Mouse (Mus musculus): ENCODE data around the gene Serpinb9c. TPM values are rescaled to one million over a fixed set of nuclear protein-coding genes. Genes with fewer than 3 reads are reported as not detected.
A peak's percentile ranks its signal among the peaks of the same experiment; 100 is the strongest.
"Not testable (repeated sequence)": the region's sequence is repeated elsewhere in the genome, so short reads cannot be mapped to it uniquely, and the experiment has no call there.

Gene Serpinb9c
- polyA plus RNA-seq (2015; fragmentation: Nextera tagmentation; extraction: Ambion mirVana), result not detected in 2 replicates

DNA sequence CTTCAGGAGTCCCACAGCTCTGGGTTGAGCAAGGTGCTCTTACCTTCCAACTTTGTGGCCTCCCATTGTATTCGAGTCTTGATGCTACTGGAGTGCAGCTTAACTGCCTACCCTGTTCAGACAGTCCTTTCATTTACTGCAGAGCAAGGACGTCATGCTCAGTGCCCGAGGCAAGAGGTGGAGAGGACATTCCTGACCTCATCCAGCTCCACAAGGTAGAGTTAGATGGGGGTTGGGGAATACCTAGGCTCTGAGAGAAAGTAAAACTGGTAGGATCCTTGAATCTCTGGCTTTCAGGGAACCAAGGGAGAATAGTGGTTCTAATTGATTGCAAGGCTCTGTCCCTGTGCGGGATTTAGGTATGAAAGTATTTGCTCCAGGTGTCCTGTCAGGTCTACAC is at the start of gene Serpinb9c:
Gene Serpinb9c, minus strand, starts transcription at position 101 of the 400 bp plus-strand sequence.
- 57% methylated on average over 4 of the region's 4 CpGs for WGBS (ENCODE audit: insufficient replicate concordance)
- no peaks in the 10 kb centered on the region for H3K4me1 ChIP-seq (ENCODE audit: insufficient read depth)
- no peak for DNase-seq

GRCm38 (mm10) chr13:33199740-33200139 is 40.2 kb upstream of the Serpinb9c start:
- Histone ChIP-seq H3K4me3 (ENCODE audit: low read depth, low read length) (no peak overlapping the region), H3K36me3 (replicated peaks; ENCODE audit: insufficient read depth, low read length) (no peaks in the 10 kb centered on the region), H3K9ac (replicated peaks) (no peak overlapping the region), H3K27ac (ENCODE audit: low read depth) (no peak overlapping the region), H3K4me2 (ENCODE audit: low read depth, low read length) (no peak overlapping the region), H3K9me3 (ENCODE audit: low read length) (no peaks in the 10 kb centered on the region), H3K27me3 (ENCODE audit: insufficient read depth, low read length) (no peaks in the 10 kb centered on the region), H3K4me1 (ENCODE audit: insufficient read depth) (no peaks in the 10 kb centered on the region)
- DNase-seq (no peak), ATAC-seq (no peak)
- TF ChIP-seq EP300 (IDR thresholded peaks at IDR 0.05; ENCODE audit: low read depth), result no peak
- TF ChIP-seq CTCF (IDR thresholded peaks at IDR 0.05; ENCODE audit: low read depth), result peak; percentile 22; the same call in 1 of the 2 replicates
- WGBS (ENCODE audit: insufficient replicate concordance), result 51% methylated on average over 2 of the region's 2 CpGs

More for the DNA sequence above, at the start of gene Serpinb9c:
- Histone ChIP-seq H3K9ac (replicated peaks) (no peak within 1 kb of the TSS), H3K4me2 (ENCODE audit: low read depth, low read length) (no peak within 1 kb of the TSS), H3K27me3 (ENCODE audit: insufficient read depth, low read length) (no peaks in the 10 kb centered on the region), H3K4me3 (ENCODE audit: low read depth, low read length) (no peak within 1 kb of the TSS), H3K27ac (ENCODE audit: low read depth) (no peak within 1 kb of the TSS), H3K36me3 (replicated peaks; ENCODE audit: insufficient read depth, low read length) (no peaks in the 10 kb centered on the region), H3K9me3 (ENCODE audit: low read length) (no peaks in the 10 kb centered on the region)
- TF ChIP-seq CTCF (IDR thresholded peaks at IDR 0.05; ENCODE audit: low read depth), result no peak
- TF ChIP-seq EP300 (IDR thresholded peaks at IDR 0.05; ENCODE audit: low read depth), result no peak
- ATAC-seq, result no peak

DNA sequence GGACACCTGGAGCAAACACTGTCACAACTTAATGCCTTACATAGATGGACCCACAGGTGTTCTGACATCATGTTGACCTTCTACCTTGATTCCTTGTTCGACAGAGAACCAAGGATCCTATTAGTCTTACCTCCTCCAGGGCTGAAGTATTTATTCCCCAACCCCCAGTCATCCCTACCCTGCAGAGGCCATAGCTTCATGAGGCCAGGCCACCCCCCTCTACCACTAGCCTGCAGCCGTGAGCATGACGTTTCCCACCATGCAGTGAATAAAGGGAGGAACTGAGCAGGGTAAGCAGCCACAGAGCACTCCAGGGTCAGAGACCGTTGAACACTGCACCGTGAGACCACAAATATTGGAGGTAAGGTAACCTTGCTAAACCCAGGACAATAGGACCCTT is 33.1 kb upstream of the Serpinb9c start, which contains the start of gene Serpinb9d:
Gene Serpinb9d, plus strand, starts transcription at position 301 of the 400 bp plus-strand sequence.
- no peak within 1 kb of the TSS for H3K9ac ChIP-seq (replicated peaks)
- no peaks in the 10 kb centered on the region for H3K4me1 ChIP-seq (ENCODE audit: insufficient read depth)
- H3K27me3 ChIP-seq (ENCODE audit: insufficient read depth, low read length), result no peaks in the 10 kb centered on the region
- TF ChIP-seq CTCF (IDR thresholded peaks at IDR 0.05; ENCODE audit: low read depth) (no peak), EP300 (IDR thresholded peaks at IDR 0.05; ENCODE audit: low read depth) (no peak)
- DNase-seq (no peak), ATAC-seq (no peak)
- H3K4me3 ChIP-seq (ENCODE audit: low read depth, low read length), result no peak within 1 kb of the TSS
- WGBS (ENCODE audit: insufficient replicate concordance), result 68% methylated on average over 5 of the region's 5 CpGs
- no peaks in the 10 kb centered on the region for H3K36me3 ChIP-seq (replicated peaks; ENCODE audit: insufficient read depth, low read length)
- H3K27ac ChIP-seq (ENCODE audit: low read depth), result no peak within 1 kb of the TSS
- no peaks in the 10 kb centered on the region for H3K9me3 ChIP-seq (ENCODE audit: low read length)
- no peak within 1 kb of the TSS for H3K4me2 ChIP-seq (ENCODE audit: low read depth, low read length)

DNA sequence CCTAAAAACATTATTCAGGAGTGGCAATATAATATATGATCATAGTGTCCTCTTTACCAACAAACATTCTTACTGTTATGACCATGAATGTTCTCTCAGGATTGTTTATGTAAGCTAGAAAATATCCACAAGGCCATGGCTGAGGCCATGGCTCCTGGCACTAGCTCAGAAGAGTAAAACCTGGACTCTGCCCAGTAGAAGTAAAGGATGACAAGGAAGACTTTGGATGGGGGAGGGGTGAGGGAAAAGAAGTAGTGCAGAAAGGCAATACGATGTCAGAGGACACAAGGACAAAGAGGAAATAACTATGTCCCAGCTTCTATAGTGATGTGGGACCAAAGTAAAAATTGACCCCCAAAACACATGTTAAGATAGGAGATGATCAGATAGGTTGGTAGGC is 30.9 kb upstream of the Serpinb9c start:
- not testable (repeated sequence) for ATAC-seq; H3K27ac ChIP-seq (ENCODE audit: low read depth); H3K4me3 ChIP-seq (ENCODE audit: low read depth, low read length); H3K9ac ChIP-seq (replicated peaks); H3K27me3 ChIP-seq (ENCODE audit: insufficient read depth, low read length); H3K9me3 ChIP-seq (ENCODE audit: low read length); H3K4me1 ChIP-seq (ENCODE audit: insufficient read depth); H3K36me3 ChIP-seq (replicated peaks; ENCODE audit: insufficient read depth, low read length); H3K4me2 ChIP-seq (ENCODE audit: low read depth, low read length); DNase-seq
- 77% methylated on average over 1 of the region's 1 CpGs for WGBS (ENCODE audit: insufficient replicate concordance)

- Histone ChIP-seq H3K9ac (replicated peaks) (no peak overlapping the region), H3K36me3 (replicated peaks; ENCODE audit: insufficient read depth, low read length) (no peaks in the 10 kb centered on the region), H3K4me3 (ENCODE audit: low read depth, low read length) (no peak overlapping the region), H3K4me1 (ENCODE audit: insufficient read depth) (no peaks in the 10 kb centered on the region), H3K27ac (ENCODE audit: low read depth) (no peak overlapping the region), H3K27me3 (ENCODE audit: insufficient read depth, low read length) (no peaks in the 10 kb centered on the region), H3K4me2 (ENCODE audit: low read depth, low read length) (no peak overlapping the region), H3K9me3 (ENCODE audit: low read length) (no peaks in the 10 kb centered on the region)
- DNase-seq (no peak), ATAC-seq (no peak)
- 60% methylated on average over 3 of the region's 3 CpGs for WGBS (ENCODE audit: insufficient replicate concordance)
- TF ChIP-seq CTCF (IDR thresholded peaks at IDR 0.05; ENCODE audit: low read depth) (no peak), EP300 (IDR thresholded peaks at IDR 0.05; ENCODE audit: low read depth) (no peak)
These were observed 18.1 kb downstream of the Serpinb9c start for GRCm38 (mm10) chr13:33141435-33141834.

GRCm38 (mm10) chr13:33137717-33138116 is 21.8 kb downstream of the Serpinb9c start:
- no peak overlapping the region for H3K27ac ChIP-seq (ENCODE audit: low read depth)
- H3K4me3 ChIP-seq (ENCODE audit: low read depth, low read length), result no peak overlapping the region
- DNase-seq (no peak), ATAC-seq (no peak)
- H3K9ac ChIP-seq (replicated peaks), result no peak overlapping the region
- WGBS (ENCODE audit: insufficient replicate concordance), result 74% methylated on average over 2 of the region's 2 CpGs
- no peaks in the 10 kb centered on the region for H3K36me3 ChIP-seq (replicated peaks; ENCODE audit: insufficient read depth, low read length)
- H3K4me1 ChIP-seq (ENCODE audit: insufficient read depth), result no peaks in the 10 kb centered on the region
- H3K4me2 ChIP-seq (ENCODE audit: low read depth, low read length), result no peak overlapping the region
- TF ChIP-seq CTCF (IDR thresholded peaks at IDR 0.05; ENCODE audit: low read depth), result no peak
- no peaks in the 10 kb centered on the region for H3K9me3 ChIP-seq (ENCODE audit: low read length)
- no peaks in the 10 kb centered on the region for H3K27me3 ChIP-seq (ENCODE audit: insufficient read depth, low read length)

GRCm38 (mm10) chr13:33113054-33113453 is 46.5 kb downstream of the Serpinb9c start:
- Histone ChIP-seq H3K4me3 (ENCODE audit: low read depth, low read length) (no peak overlapping the region), H3K27ac (ENCODE audit: low read depth) (no peak overlapping the region), H3K36me3 (replicated peaks; ENCODE audit: insufficient read depth, low read length) (no peaks in the 10 kb centered on the region), H3K27me3 (ENCODE audit: insufficient read depth, low read length) (no peaks in the 10 kb centered on the region), H3K4me2 (ENCODE audit: low read depth, low read length) (no peak overlapping the region), H3K4me1 (ENCODE audit: insufficient read depth) (no peaks in the 10 kb centered on the region), H3K9me3 (ENCODE audit: low read length) (no peaks in the 10 kb centered on the region), H3K9ac (replicated peaks) (no peak overlapping the region)
- DNase-seq (no peak), ATAC-seq (no peak)
- TF ChIP-seq CTCF (IDR thresholded peaks at IDR 0.05; ENCODE audit: low read depth) (no peak), EP300 (IDR thresholded peaks at IDR 0.05; ENCODE audit: low read depth) (no peak)
- WGBS (ENCODE audit: insufficient replicate concordance), result 39% methylated on average over 3 of the region's 3 CpGs
